Mouse (Mus musculus): Measurements from ENCODE around the gene Wdr37. TPM values are rescaled to one million over a fixed set of nuclear protein-coding genes. Genes with fewer than 3 reads are reported as not detected.
"Not testable (repeated sequence)": the region's sequence is repeated elsewhere in the genome, so short reads cannot be mapped to it uniquely, and the experiment has no call there.

Wdr37 gene
- polyA plus RNA-seq, 1 experiment: 11.3 TPM

GRCm38 (mm10) chr13:8842273-8842672 is 29.4 kb downstream of the Wdr37 start:
- Histone ChIP-seq H3K4me1 (ENCODE audit: control insufficient read depth, insufficient read depth, insufficient read length) (no peaks in the 10 kb centered on the region; the same call in 1 of the 2 replicates), H3K4me3 (ENCODE audit: extremely low read depth, insufficient read depth, insufficient read length) (no peak overlapping the region), H3K36me3 (ENCODE audit: control insufficient read depth, insufficient read depth, low read length) (peaks cover 37% of the 10 kb centered on the region), H3K27ac (ENCODE audit: insufficient read depth, low read length) (no peak overlapping the region), H3K27me3 (ENCODE audit: control insufficient read depth, insufficient read depth, low read length) (no peaks in the 10 kb centered on the region)
- DNase-seq (ENCODE audit: low read depth in 1 of 2, low spot score in 2 of 2): no peak
- 63% methylated on average over 3 of the region's 3 CpGs for WGBS
- no peak for TF ChIP-seq CTCF (IDR thresholded peaks at IDR 0.05; ENCODE audit: extremely low read depth, insufficient read depth, insufficient read length, insufficient replicate concordance)
- no peak for TF ChIP-seq POLR2A (IDR thresholded peaks at IDR 0.05; ENCODE audit: low read depth, low read length)

DNA sequence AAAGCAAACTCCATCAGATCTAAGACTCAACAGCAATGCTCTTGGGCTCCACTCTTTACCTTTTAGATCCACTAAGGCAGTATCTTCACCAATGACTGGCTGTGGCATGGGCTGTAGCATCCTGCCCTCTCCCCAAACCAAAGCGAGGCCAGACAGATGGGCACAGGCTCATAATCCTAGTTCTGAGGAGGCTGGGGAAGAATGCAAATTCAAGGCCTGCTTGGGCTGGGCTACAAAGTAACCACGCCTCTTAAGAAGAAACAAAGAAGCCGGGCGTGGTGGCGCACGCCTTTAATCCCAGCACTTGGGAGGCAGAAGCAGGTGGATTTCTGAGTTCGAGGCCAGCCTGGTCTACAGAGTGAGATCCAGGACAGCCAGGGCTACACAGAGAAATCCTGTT is 29.9 kb downstream of the Wdr37 start:
- not testable (repeated sequence) for DNase-seq (ENCODE audit: low read depth in 1 of 2, low spot score in 2 of 2); H3K4me3 ChIP-seq (ENCODE audit: extremely low read depth, insufficient read depth, insufficient read length); H3K27me3 ChIP-seq (ENCODE audit: control insufficient read depth, insufficient read depth, low read length); H3K27ac ChIP-seq (ENCODE audit: insufficient read depth, low read length); H3K4me1 ChIP-seq (ENCODE audit: control insufficient read depth, insufficient read depth, insufficient read length)
- 86% methylated on average over 7 of the region's 7 CpGs for WGBS
- peaks cover 37% of the 10 kb centered on the region for H3K36me3 ChIP-seq (ENCODE audit: control insufficient read depth, insufficient read depth, low read length)

GRCm38 (mm10) chr13:8840941-8841340 is 30.8 kb downstream of the Wdr37 start:
- TF ChIP-seq CTCF (IDR thresholded peaks at IDR 0.05; ENCODE audit: extremely low read depth, insufficient read depth, insufficient read length, insufficient replicate concordance): no peak
- TF ChIP-seq POLR2A (IDR thresholded peaks at IDR 0.05; ENCODE audit: low read depth, low read length): no peak
- Histone ChIP-seq H3K27me3 (ENCODE audit: control insufficient read depth, insufficient read depth, low read length) (no peaks in the 10 kb centered on the region), H3K4me3 (ENCODE audit: extremely low read depth, insufficient read depth, insufficient read length) (no peak overlapping the region), H3K27ac (ENCODE audit: insufficient read depth, low read length) (no peak overlapping the region), H3K4me1 (ENCODE audit: control insufficient read depth, insufficient read depth, insufficient read length) (no peaks in the 10 kb centered on the region; the same call in 1 of the 2 replicates), H3K36me3 (ENCODE audit: control insufficient read depth, insufficient read depth, low read length) (peaks cover 40% of the 10 kb centered on the region)
- no peak for DNase-seq (ENCODE audit: low read depth in 1 of 2, low spot score in 2 of 2)
- WGBS: 52% methylated on average over 2 of the region's 2 CpGs

DNA sequence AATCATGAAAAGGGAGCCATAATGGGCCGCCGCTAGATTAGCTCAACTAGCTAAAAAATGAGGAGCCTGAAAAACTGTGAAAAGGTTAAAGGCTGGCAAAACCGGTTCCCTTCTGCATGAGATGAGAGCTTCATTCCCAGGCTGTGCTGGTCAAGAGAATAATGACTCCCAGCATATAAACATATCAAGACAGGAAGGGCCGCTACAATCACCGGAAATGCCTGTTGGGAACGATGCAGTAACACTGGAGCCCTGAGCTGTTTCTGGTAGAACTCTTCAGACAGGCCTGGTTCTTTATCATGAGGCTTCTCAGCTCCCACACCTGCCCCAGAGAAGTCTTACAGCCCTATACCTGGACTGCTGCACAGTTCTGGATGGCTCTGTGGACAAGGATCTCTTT is 31.8 kb downstream of the Wdr37 start:
- H3K27ac ChIP-seq (ENCODE audit: insufficient read depth, low read length): no peak overlapping the region
- H3K36me3 ChIP-seq (ENCODE audit: control insufficient read depth, insufficient read depth, low read length): peaks cover 42% of the 10 kb centered on the region
- no peak for DNase-seq (ENCODE audit: low read depth in 1 of 2, low spot score in 2 of 2)
- WGBS: 84% methylated on average over 6 of the region's 6 CpGs
- H3K4me3 ChIP-seq (ENCODE audit: extremely low read depth, insufficient read depth, insufficient read length): no peak overlapping the region
- H3K4me1 ChIP-seq (ENCODE audit: control insufficient read depth, insufficient read depth, insufficient read length): no peaks in the 10 kb centered on the region; the same call in 1 of the 2 replicates
- TF ChIP-seq CTCF (IDR thresholded peaks at IDR 0.05; ENCODE audit: extremely low read depth, insufficient read depth, insufficient read length, insufficient replicate concordance) (no peak), POLR2A (IDR thresholded peaks at IDR 0.05; ENCODE audit: low read depth, low read length) (no peak)
- H3K27me3 ChIP-seq (ENCODE audit: control insufficient read depth, insufficient read depth, low read length): no peaks in the 10 kb centered on the region

DNA sequence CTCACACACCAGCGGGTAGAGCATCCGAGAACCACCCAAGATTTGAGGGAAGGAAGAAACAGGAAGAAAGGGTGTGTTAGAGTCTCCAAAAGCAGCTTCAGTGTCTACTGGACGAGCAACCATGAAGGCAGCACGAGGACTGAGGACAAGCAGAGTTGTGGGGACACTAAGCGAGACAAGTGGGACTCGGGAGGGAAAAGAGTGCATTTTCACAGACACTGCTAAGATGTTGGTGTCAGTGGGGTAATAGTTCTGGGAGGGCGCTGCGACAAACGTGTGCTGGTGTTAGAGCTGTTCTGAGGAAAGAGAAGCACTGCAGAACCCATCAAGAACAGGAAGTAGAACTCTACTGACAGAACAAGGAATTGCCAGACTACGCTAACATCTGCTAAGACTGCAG is 32.6 kb downstream of the Wdr37 start:
- DNase-seq (ENCODE audit: low read depth in 1 of 2, low spot score in 2 of 2): no peak
- TF ChIP-seq POLR2A (IDR thresholded peaks at IDR 0.05; ENCODE audit: low read depth, low read length) (no peak), CTCF (IDR thresholded peaks at IDR 0.05; ENCODE audit: extremely low read depth, insufficient read depth, insufficient read length, insufficient replicate concordance) (no peak)
- WGBS: 85% methylated on average over 10 of the region's 10 CpGs
- Histone ChIP-seq H3K27ac (ENCODE audit: insufficient read depth, low read length) (no peak overlapping the region), H3K36me3 (ENCODE audit: control insufficient read depth, insufficient read depth, low read length) (peaks cover 45% of the 10 kb centered on the region), H3K4me3 (ENCODE audit: extremely low read depth, insufficient read depth, insufficient read length) (no peak overlapping the region), H3K27me3 (ENCODE audit: control insufficient read depth, insufficient read depth, low read length) (no peaks in the 10 kb centered on the region), H3K4me1 (ENCODE audit: control insufficient read depth, insufficient read depth, insufficient read length) (no peaks in the 10 kb centered on the region; the same call in 1 of the 2 replicates)

- Histone ChIP-seq H3K27ac (ENCODE audit: insufficient read depth, low read length) (no peak overlapping the region), H3K36me3 (ENCODE audit: control insufficient read depth, insufficient read depth, low read length) (peaks cover 49% of the 10 kb centered on the region), H3K4me1 (ENCODE audit: control insufficient read depth, insufficient read depth, insufficient read length) (no peaks in the 10 kb centered on the region; the same call in 1 of the 2 replicates), H3K27me3 (ENCODE audit: control insufficient read depth, insufficient read depth, low read length) (no peaks in the 10 kb centered on the region), H3K4me3 (ENCODE audit: extremely low read depth, insufficient read depth, insufficient read length) (no peak overlapping the region)
- no peak for TF ChIP-seq CTCF (IDR thresholded peaks at IDR 0.05; ENCODE audit: extremely low read depth, insufficient read depth, insufficient read length, insufficient replicate concordance)
- TF ChIP-seq POLR2A (IDR thresholded peaks at IDR 0.05; ENCODE audit: low read depth, low read length): no peak
- DNase-seq (ENCODE audit: low read depth in 1 of 2, low spot score in 2 of 2): no peak
- 90% methylated on average over 3 of the region's 3 CpGs for WGBS
These were observed 33.3 kb downstream of the Wdr37 start for GRCm38 (mm10) chr13:8838394-8838793.

DNA sequence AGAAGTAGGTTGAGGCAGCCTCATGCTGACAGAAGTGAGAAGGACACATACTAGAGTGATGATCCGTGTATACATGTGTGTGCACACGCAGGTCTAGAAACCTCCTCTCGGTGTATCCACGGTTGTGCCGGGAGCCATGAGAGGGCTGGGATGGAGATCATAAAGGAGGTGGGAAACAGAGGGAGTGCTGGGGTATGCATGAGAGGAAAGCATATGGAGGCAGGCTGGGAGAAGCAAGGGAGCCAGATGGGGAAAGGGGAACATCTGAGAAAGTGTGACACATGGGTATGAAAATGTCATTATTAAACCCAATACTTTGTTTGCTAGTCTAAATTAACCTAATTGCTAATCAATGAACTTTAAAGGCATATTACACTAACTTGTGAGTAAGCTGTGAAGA is 37.1 kb downstream of the Wdr37 start:
- Histone ChIP-seq H3K36me3 (ENCODE audit: control insufficient read depth, insufficient read depth, low read length) (peaks cover 41% of the 10 kb centered on the region), H3K4me3 (ENCODE audit: extremely low read depth, insufficient read depth, insufficient read length) (no peak overlapping the region), H3K4me1 (ENCODE audit: control insufficient read depth, insufficient read depth, insufficient read length) (no peaks in the 10 kb centered on the region; the same call in 1 of the 2 replicates), H3K27ac (ENCODE audit: insufficient read depth, low read length) (no peak overlapping the region), H3K27me3 (ENCODE audit: control insufficient read depth, insufficient read depth, low read length) (no peaks in the 10 kb centered on the region)
- no peak for DNase-seq (ENCODE audit: low read depth in 1 of 2, low spot score in 2 of 2)
- TF ChIP-seq CTCF (IDR thresholded peaks at IDR 0.05; ENCODE audit: extremely low read depth, insufficient read depth, insufficient read length, insufficient replicate concordance) (no peak), POLR2A (IDR thresholded peaks at IDR 0.05; ENCODE audit: low read depth, low read length) (no peak)
- 97% methylated on average over 5 of the region's 5 CpGs for WGBS

Data from spleen, adult 2 months (tissue).